Mouse (Mus musculus): ENCODE results near the gene Rilpl1. TPM values are rescaled to one million over a fixed set of nuclear protein-coding genes. Genes with fewer than 3 reads are reported as not detected.

Rilpl1 gene
- total RNA-seq, 2 experiments from 2014 or later = 60.9 to 75.3 TPM

GRCm38 (mm10) chr5:124456762-124457161 is 74.4 kb downstream of the Rilpl1 start:
- DNase-seq (ENCODE audit: low spot score in 2 of 2) = no peak

GRCm38 (mm10) chr5:124454082-124454419 is 77.1 kb downstream of the Rilpl1 start:
- DNase-seq (ENCODE audit: low spot score in 2 of 2) = no peak

GRCm38 (mm10) chr5:124453339-124454081 is 77.7 kb downstream of the Rilpl1 start:
- no peak for DNase-seq (ENCODE audit: low spot score in 2 of 2)

DNA sequence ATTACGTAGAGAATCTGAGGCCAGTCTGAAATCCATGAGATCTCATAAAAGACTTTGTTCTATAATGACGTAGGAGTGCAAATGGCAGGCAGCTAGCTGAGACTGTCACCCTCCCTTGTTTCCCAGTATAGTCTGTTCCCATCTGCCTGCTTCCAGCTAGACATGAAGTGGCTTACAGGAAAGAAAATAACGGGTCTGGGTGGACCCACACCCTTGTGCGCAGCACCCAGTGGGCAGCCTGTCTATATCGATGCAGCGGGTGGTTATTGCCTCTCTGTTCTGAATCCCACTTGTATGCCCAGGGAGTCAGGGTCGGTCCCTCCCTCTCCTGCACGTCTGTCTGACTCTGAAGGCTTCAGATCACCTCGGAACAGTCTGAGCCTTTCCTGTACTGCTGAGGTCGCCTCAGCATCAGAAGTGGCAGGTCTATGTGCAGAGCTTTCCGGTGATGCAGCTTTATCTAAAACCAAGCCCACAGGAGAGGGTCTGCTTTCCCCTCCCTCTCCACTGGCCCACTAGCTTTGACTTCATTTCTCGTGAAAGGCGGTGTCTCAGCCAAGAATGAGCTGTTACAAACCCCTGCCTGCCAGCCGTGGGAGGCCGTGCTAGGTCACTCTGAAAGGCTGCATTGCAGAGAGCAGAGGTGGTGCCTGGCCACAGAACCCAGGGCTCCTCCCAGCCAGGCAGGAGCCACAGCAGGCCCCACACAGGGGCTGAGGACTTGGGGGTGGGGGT is 78.5 kb downstream of the Rilpl1 start:
- DNase-seq (ENCODE audit: low spot score in 2 of 2) = no peak

- DNase-seq (ENCODE audit: low spot score in 2 of 2) = no peak
Measured at GRCm38 (mm10) chr5:124450641-124451340, 80.4 kb downstream of the Rilpl1 start.

- DNase-seq (ENCODE audit: low spot score in 2 of 2) = no peak
Measured at GRCm38 (mm10) chr5:124450051-124450450, 81.1 kb downstream of the Rilpl1 start.

DNA sequence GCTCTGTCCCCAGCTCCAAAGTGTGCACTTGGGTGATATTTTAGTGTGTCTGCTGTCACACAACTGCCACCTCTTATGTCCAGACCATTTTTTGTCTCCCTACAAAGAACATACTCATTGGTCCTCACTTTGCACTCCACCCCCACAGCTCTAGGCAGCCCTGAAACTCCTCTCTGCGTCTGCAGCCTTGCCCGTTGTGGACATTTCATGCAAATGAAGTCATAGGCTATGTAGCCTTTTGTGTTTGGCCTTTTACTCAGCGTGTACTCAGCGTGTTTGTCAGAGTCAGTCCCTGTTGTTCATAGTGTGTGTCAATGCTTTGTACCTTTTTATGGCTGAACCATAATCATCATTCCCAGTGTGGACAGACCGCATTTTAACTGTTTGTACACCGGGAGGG is 81.7 kb downstream of the Rilpl1 start:
- no peak for DNase-seq (ENCODE audit: low spot score in 2 of 2)

GRCm38 (mm10) chr5:124446301-124446881 is 84.8 kb downstream of the Rilpl1 start:
- peak in 1 of 2 experiments; percentile 66 for DNase-seq (ENCODE audit: low spot score in 2 of 2)

DNA sequence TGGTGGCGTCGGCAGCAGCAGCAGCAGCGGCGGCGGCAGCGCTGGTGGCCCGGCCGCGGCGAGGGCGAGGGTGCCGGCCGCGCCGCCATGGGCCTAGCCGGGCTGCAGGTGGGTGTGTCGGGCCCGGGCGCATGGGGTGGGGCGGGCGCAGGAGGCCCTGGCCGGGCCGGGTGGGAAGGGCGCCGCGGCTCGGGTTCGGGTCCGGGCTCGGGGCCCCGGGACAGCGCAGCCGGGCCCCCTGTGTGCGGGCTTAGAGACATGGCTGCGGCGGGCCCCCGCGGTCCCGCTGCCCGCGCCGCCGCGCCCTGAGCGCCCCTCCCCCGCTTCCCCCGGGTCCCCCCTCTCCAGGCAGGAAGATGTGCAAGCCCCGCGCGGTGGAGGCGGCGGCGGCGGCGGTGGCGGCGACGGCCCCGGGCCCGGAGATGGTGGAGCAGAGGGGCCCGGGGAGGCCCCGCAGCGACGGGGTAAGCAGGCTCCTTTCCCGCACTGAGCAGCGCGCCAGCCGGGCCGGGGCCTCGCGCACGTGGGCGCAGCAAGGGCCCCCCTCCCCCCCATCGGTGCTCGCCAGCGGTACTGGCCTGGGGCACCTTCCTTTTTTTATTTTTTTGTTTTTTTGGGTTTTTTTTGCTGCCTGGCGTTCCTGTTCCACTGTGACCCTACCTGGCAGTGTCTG is 85.4 kb downstream of the Rilpl1 start:
- DNase-seq (ENCODE audit: low spot score in 2 of 2) = peak; percentile 42 to 60

GRCm38 (mm10) chr5:124444661-124445561 is 86.3 kb downstream of the Rilpl1 start:
- peak; percentile 53 to 78 for DNase-seq (ENCODE audit: low spot score in 2 of 2)

- no peak for DNase-seq (ENCODE audit: low spot score in 2 of 2)
Measured at GRCm38 (mm10) chr5:124444208-124444607, 87.0 kb downstream of the Rilpl1 start.

Other genes starting within 250 kb of the Rilpl1 start
- gene Mphosph9, start 203.4 kb downstream of the Rilpl1 start, total RNA-seq (2021) = 1 to 10 TPM; 7.7 to 9.7 TPM
- gene 2810006K23Rik, start 203.3 kb downstream of the Rilpl1 start, total RNA-seq (2021) = 10 to 100 TPM in 1 of 2 experiments, 1 to 10 TPM in 1; 9.8 to 11.5 TPM
- gene Cdk2ap1, start 168.3 kb downstream of the Rilpl1 start, total RNA-seq (2021) = 100 to 1,000 TPM; 214 TPM
- gene Sbno1, start 105.4 kb downstream of the Rilpl1 start, total RNA-seq (2021) = 10 to 100 TPM; 50.3 to 57.9 TPM
- gene Kmt5a, start 91.5 kb downstream of the Rilpl1 start, total RNA-seq (2021) = 10 to 100 TPM; 43.3 to 44.8 TPM
- 10 to 100 TPM; 10.3 to 12.8 TPM for gene Rilpl2, start 53.0 kb downstream of the Rilpl1 start, total RNA-seq (2021)
- gene Snrnp35, start 48.3 kb downstream of the Rilpl1 start, total RNA-seq (2021) = 10 to 100 TPM; 26.7 to 32.0 TPM
- 100 to 1,000 TPM; 174 to 192 TPM for gene Tmed2, start 9.3 kb upstream of the Rilpl1 start, total RNA-seq (2021)
- 10 to 100 TPM in 1 of 2 experiments, 1 to 10 TPM in 1; 7.4 to 11.1 TPM for gene Ddx55, start 21.5 kb upstream of the Rilpl1 start, total RNA-seq (2021)
- gene Eif2b1, start 47.7 kb upstream of the Rilpl1 start, total RNA-seq (2021) = 10 to 100 TPM; 47.4 to 47.9 TPM
- gene Gtf2h3, start 47.7 kb upstream of the Rilpl1 start, total RNA-seq (2021) = 10 to 100 TPM; 22.6 to 24.8 TPM
- gene Atp6v0a2, start 97.2 kb upstream of the Rilpl1 start, total RNA-seq (2021) = 10 to 100 TPM; 26.5 to 31.4 TPM
- gene Dnah10, start 193.7 kb upstream of the Rilpl1 start, total RNA-seq (2021) = under 1 TPM; 0.10 TPM